Mouse (Mus musculus): ENCODE data around the gene Hsf2bp. TPM values are rescaled to one million over a fixed set of nuclear protein-coding genes. Genes with fewer than 3 reads are reported as not detected.

The Hsf2bp gene
- total and polyA plus RNA-seq, 3 experiments: 0.58 to 1.4 TPM; not detected in 1

- DNase-seq: no peak
These were observed 130.9 kb downstream of the Hsf2bp start for GRCm38 (mm10) chr17:31905201-31905790.

- no peak for DNase-seq
These were observed 132.1 kb downstream of the Hsf2bp start for GRCm38 (mm10) chr17:31904036-31904435.

GRCm38 (mm10) chr17:31902630-31903198, 133.4 kb downstream of the Hsf2bp start:
- no peak for DNase-seq

GRCm38 (mm10) chr17:31901461-31902204, 134.5 kb downstream of the Hsf2bp start:
- DNase-seq: peak; percentile 23

- no peak for DNase-seq
These were observed 137.2 kb downstream of the Hsf2bp start for GRCm38 (mm10) chr17:31898941-31899340.

GRCm38 (mm10) chr17:31897186-31897793, 138.9 kb downstream of the Hsf2bp start:
- DNase-seq: no peak

GRCm38 (mm10) chr17:31896751-31897150, 139.4 kb downstream of the Hsf2bp start:
- no peak for DNase-seq

- DNase-seq: no peak
These were observed 139.8 kb downstream of the Hsf2bp start for GRCm38 (mm10) chr17:31896311-31896710.

Other genes with a start within 250 kb of the Hsf2bp start
- 10 to 100 TPM; 60.5 to 77.1 TPM for gene Sik1, start 180.5 kb downstream of the Hsf2bp start, total RNA-seq (2021)
- 23.4 and 48.1 TPM in 2 replicates for gene Sik1, start 180.5 kb downstream of the Hsf2bp start, polyA plus RNA-seq (2012; rRNA removed)
- 10 to 100 TPM; 23.6 to 23.7 TPM for gene Rrp1b, start 249 bp downstream of the Hsf2bp start, total RNA-seq (2021)
- gene Rrp1b, start 249 bp downstream of the Hsf2bp start, polyA plus RNA-seq (2012; rRNA removed): 17.3 and 24.3 TPM in 2 replicates
- 10 to 100 TPM in 1 of 2 experiments, 1 to 10 TPM in 1; 5.6 to 11.7 TPM for gene Notch3, start 130.5 kb upstream of the Hsf2bp start, total RNA-seq (2021)
- 35.5 and 44.3 TPM in 2 replicates for gene Notch3, start 130.5 kb upstream of the Hsf2bp start, polyA plus RNA-seq (2012; rRNA removed)
- under 1 TPM; 0.23 to 0.48 TPM for gene Ephx3, start 153.2 kb upstream of the Hsf2bp start, total RNA-seq (2021)
- gene Ephx3, start 153.2 kb upstream of the Hsf2bp start, polyA plus RNA-seq (2012; rRNA removed): 0.81 and 0.96 TPM in 2 replicates
- gene Brd4, start 248.4 kb upstream of the Hsf2bp start, total RNA-seq (2021): 100 to 1,000 TPM in 1 of 2 experiments, 10 to 100 TPM in 1; 76.0 to 146 TPM
- gene Brd4, start 248.4 kb upstream of the Hsf2bp start, polyA plus RNA-seq (2012; rRNA removed): 30.6 and 42.8 TPM in 2 replicates